ENCODE assay signal across 29 mouse cellular contexts in the genomic region with DNA sequence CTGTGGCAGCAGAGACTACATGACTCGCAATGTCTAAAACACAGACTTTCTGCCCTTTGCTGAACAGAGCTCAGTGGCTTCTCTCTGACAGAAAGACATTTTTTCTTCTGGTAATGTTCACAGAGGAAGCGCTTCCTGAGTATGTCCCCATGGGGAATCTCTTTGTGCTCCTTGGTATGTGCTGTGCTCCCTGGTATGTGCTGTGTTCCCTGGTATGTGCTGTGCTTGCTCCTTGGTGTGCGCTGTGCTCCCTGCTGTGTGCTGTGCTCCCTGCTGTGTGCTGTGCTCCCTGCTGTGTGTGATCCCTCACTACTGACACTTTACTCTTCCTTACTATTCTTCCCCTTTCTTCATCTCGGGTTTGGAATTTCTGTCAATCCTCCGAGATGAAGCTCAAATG.
A peak's percentile ranks its signal among the peaks of the same experiment; 100 is the strongest.
DNase-seq lines count a peak whose midpoint lies in the region; ATAC-seq and TF ChIP-seq lines count a peak whose summit lies in the region.
"Had no signal": no experiment of that assay in that cellular context is flagged by ENCODE, and none has a peak within 500 bp of the region (broad histone marks: within the 10 kb centered on the region; RNA-seq: fewer than 3 reads in every experiment).

No protein-coding gene starts in this region.

- DNase-seq in heart, adult 8-10 months (ENCODE audit: low spot score) = no peak
- DNase-seq in kidney, postnatal 0 days (ENCODE audit: low spot score) = peak; percentile 57
- DNase-seq in kidney, adult 8-10 months = no peak
- peak; percentile 38 for DNase-seq in lung, postnatal 0 days (ENCODE audit: low spot score)
- no peak for DNase-seq in lung, postnatal 4 days
- DNase-seq in ZHBTc4 (ENCODE audit: low read depth, low spot score) = peak; percentile 15
- DNase-seq: adrenal gland, adult 2 months; adrenal gland, postnatal 36 days; cerebellum, adult 8-10 months; cerebellum, postnatal 25 days; gastrocnemius, postnatal 14 days; heart, adult 11 months; kidney, adult 18-20 months; kidney, postnatal 14 days; layer of hippocampus, adult 9-11 months; lung, postnatal 36 days; retina, postnatal 1 day; right cerebral cortex, postnatal 14 days; thymus, postnatal 4 days had no signal

- H3K4me1 ChIP-seq in heart, embryonic 16.5 days (ENCODE audit: control insufficient read depth, insufficient read depth, low read length) = no peaks in the 10 kb centered on the region
- H3K4me1 ChIP-seq in kidney, postnatal 0 days (replicated peaks; ENCODE audit: insufficient read depth, low read length) = no peaks in the 10 kb centered on the region
- no peaks in the 10 kb centered on the region for H3K4me1 ChIP-seq in lung, postnatal 0 days (ENCODE audit: insufficient read depth, low read depth, low read length)
- H3K4me1 ChIP-seq: liver, embryonic 15.5 days had no signal

- no peak overlapping the region for H3K4me3 ChIP-seq in heart, embryonic 16.5 days (ENCODE audit: low read length)
- no peak overlapping the region for H3K4me3 ChIP-seq in kidney, postnatal 0 days (replicated peaks; ENCODE audit: low read depth, low read length)
- no peak overlapping the region for H3K4me3 ChIP-seq in lung, postnatal 0 days (ENCODE audit: low read depth, low read length)
- H3K4me3 ChIP-seq: heart, embryonic 13.5 days; liver, embryonic 15.5 days; midbrain, embryonic 10.5 days; myocyte; neural tube, embryonic 13.5 days had no signal

- H3K27me3 ChIP-seq in heart, embryonic 16.5 days (ENCODE audit: control insufficient read depth, insufficient read depth, low read length) = no peaks in the 10 kb centered on the region
- H3K27me3 ChIP-seq in kidney, postnatal 0 days (ENCODE audit: insufficient read depth, low read length) = no peaks in the 10 kb centered on the region
- H3K27me3 ChIP-seq in lung, postnatal 0 days (replicated peaks; ENCODE audit: insufficient read depth, low read length) = no peaks in the 10 kb centered on the region
- H3K27me3 ChIP-seq: heart, embryonic 13.5 days; liver, embryonic 15.5 days; neural tube, embryonic 13.5 days had no signal

- no peak overlapping the region for H3K27ac ChIP-seq in heart, embryonic 16.5 days (ENCODE audit: low read length)
- peak overlapping the region; percentile 19 for H3K27ac ChIP-seq in kidney, postnatal 0 days
- peak overlapping the region; percentile 23; the same call in 1 of the 2 replicates for H3K27ac ChIP-seq in lung, postnatal 0 days (ENCODE audit: low read length)
- H3K27ac ChIP-seq: heart, embryonic 13.5 days; liver, embryonic 15.5 days; midbrain, embryonic 10.5 days had no signal

- no peak for TF ChIP-seq CTCF in kidney, postnatal 0 days (IDR thresholded peaks at IDR 0.05; ENCODE audit: low read depth)
- no peak for TF ChIP-seq CTCF in lung, postnatal 0 days (IDR thresholded peaks at IDR 0.05)

- no peak overlapping the region for H3K4me2 ChIP-seq in heart, embryonic 16.5 days (ENCODE audit: low read depth, low read length)
- H3K4me2 ChIP-seq in kidney, postnatal 0 days (ENCODE audit: low read length) = no peak overlapping the region
- H3K4me2 ChIP-seq in lung, postnatal 0 days (replicated peaks; ENCODE audit: low read depth, low read length) = no peak overlapping the region
- H3K4me2 ChIP-seq: heart, embryonic 13.5 days; liver, embryonic 15.5 days; neural tube, embryonic 13.5 days had no signal

- no peak overlapping the region for H3K9ac ChIP-seq in heart, embryonic 16.5 days (ENCODE audit: low read length)
- H3K9ac ChIP-seq in kidney, postnatal 0 days (ENCODE audit: low read depth, low read length) = no peak overlapping the region
- no peak overlapping the region for H3K9ac ChIP-seq in lung, postnatal 0 days (replicated peaks; ENCODE audit: low read depth)
- H3K9ac ChIP-seq: heart, embryonic 13.5 days; liver, embryonic 15.5 days; neural tube, embryonic 13.5 days had no signal

- WGBS in heart, embryonic 16.5 days = 63% methylated on average over 5 of the region's 5 CpGs
- 62% methylated on average over 5 of the region's 5 CpGs for WGBS in kidney, postnatal 0 days
- WGBS in lung, postnatal 0 days = 54% methylated on average over 5 of the region's 5 CpGs

- H3K9me3 ChIP-seq in heart, embryonic 16.5 days (replicated peaks; ENCODE audit: control insufficient read depth, low read length) = no peaks in the 10 kb centered on the region
- H3K9me3 ChIP-seq in kidney, postnatal 0 days (replicated peaks; ENCODE audit: low read length) = no peaks in the 10 kb centered on the region
- H3K9me3 ChIP-seq in lung, postnatal 0 days (ENCODE audit: low read length) = no peaks in the 10 kb centered on the region
- H3K9me3 ChIP-seq: heart, embryonic 13.5 days; liver, embryonic 15.5 days; midbrain, embryonic 10.5 days; neural tube, embryonic 13.5 days had no signal

- H3K36me3 ChIP-seq in heart, embryonic 16.5 days (ENCODE audit: control insufficient read depth, insufficient read depth) = peaks cover 2% of the 10 kb centered on the region; the same call in 1 of the 2 replicates
- H3K36me3 ChIP-seq in kidney, postnatal 0 days (ENCODE audit: insufficient read depth, low read length) = no peaks in the 10 kb centered on the region
- no peaks in the 10 kb centered on the region for H3K36me3 ChIP-seq in lung, postnatal 0 days (ENCODE audit: insufficient read depth, low read length)
- H3K36me3 ChIP-seq: liver, embryonic 15.5 days; midbrain, embryonic 10.5 days; neural tube, embryonic 13.5 days had no signal

- no peak for TF ChIP-seq EP300 in lung, postnatal 0 days (IDR thresholded peaks at IDR 0.05)

- ATAC-seq in heart, embryonic 16.5 days (replicated peaks; ENCODE audit: extremely low read depth, insufficient read depth, low FRiP score) = 0 out of 2 replicates have a peak, but pooled peaks have one; percentile 52
- ATAC-seq in kidney, postnatal 0 days (replicated peaks; ENCODE audit: low FRiP score, low read depth) = no peak
- ATAC-seq in lung, postnatal 0 days = peak; percentile 49; the same call in 1 of the 2 replicates
- no peak for ATAC-seq in CD4-positive, CD25-positive, alpha-beta regulatory T cell, adult 4 months
- ATAC-seq: activated CD4-positive, CD25-positive, alpha-beta regulatory T cell, adult 4 months; forebrain, embryonic 14.5 days; hindbrain, embryonic 16.5 days had no signal

Comparison
In these comparisons a context has a peak if more than half of its experiments do, and no peak if none do; other contexts are left out.
1. DNase-seq: peak in kidney, postnatal 0 days (single experiment), lung, postnatal 0 days (single experiment) and ZHBTc4 (single experiment); none in heart, adult 8-10 months (single experiment), kidney, adult 8-10 months (0 of 2) and lung, postnatal 4 days (0 of 2).
2. ATAC-seq: peak in heart, embryonic 16.5 days (single experiment) and lung, postnatal 0 days (single experiment); none in kidney, postnatal 0 days (single experiment) and CD4-positive, CD25-positive, alpha-beta regulatory T cell, adult 4 months (single experiment).